Mouse (Mus musculus): ENCODE measurements around the gene Ptprj.

DNA sequence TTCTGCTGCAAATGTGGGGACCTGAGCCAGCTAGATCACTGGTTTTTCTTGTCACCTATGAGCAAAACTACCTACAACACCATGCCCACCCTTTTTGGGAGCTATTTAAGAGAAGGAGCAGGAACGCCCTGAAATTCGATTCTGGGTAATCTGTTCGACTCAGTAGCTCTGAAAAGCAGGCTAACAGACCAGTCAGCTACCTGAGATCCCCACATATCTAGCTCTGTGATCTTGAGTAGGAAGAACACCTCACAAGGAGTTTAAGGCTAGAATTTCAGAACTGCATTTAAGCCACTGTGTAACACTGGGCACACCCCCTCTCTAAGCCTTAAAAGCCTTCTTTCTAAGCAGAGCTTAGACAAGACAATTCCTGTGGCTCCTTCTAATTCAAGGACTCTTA, 128.1 kb downstream of the Ptprj start:
- TF ChIP-seq EP300 (IDR thresholded peaks at IDR 0.05; ENCODE audit: low read length) (no peak), NRF1 (IDR thresholded peaks at IDR 0.05; ENCODE audit: low read depth, low read length) (no peak), MEF2A (IDR thresholded peaks at IDR 0.05; ENCODE audit: borderline replicate concordance, low read depth, low read length) (no peak), TBP (conservative IDR thresholded peaks at IDR 0.05; ENCODE audit: low read depth, low read length) (no peak), KAT2A (IDR thresholded peaks at IDR 0.05; ENCODE audit: insufficient replicate concordance, low read length) (no peak), BHLHE40 (IDR thresholded peaks at IDR 0.05; ENCODE audit: low read depth, low read length) (no peak), CTCF (conservative IDR thresholded peaks at IDR 0.05 in 1 of 2, IDR thresholded peaks at IDR 0.05 in 1 of 2; ENCODE audit: low read depth in 2 of 2, low read length in 2 of 2) (no peak)

Measured in CH12.LX (cell line).